Mouse (Mus musculus): ENCODE measurements at regions not wholly inside any gene's neighbourhood (a gene's known extent, or its start where the extent isn't known, plus 50 kb on each side); places are given as distances from the start of the nearest gene placed in this dataset.

- H3K27ac ChIP-seq = no peak overlapping the region
- no peak for ATAC-seq (ENCODE audit: low FRiP score, low read depth)
- no peaks in the 10 kb centered on the region for H3K4me1 ChIP-seq
- H3K9ac ChIP-seq = no peak overlapping the region
- no peaks in the 10 kb centered on the region for H3K27me3 ChIP-seq
- H3K4me3 ChIP-seq = no peak overlapping the region
- no peaks in the 10 kb centered on the region for H3K36me3 ChIP-seq
- 91% methylated on average over 3 of the region's 3 CpGs for WGBS
- no peak overlapping the region for H3K4me2 ChIP-seq (replicated peaks)
- H3K9me3 ChIP-seq = no peaks in the 10 kb centered on the region
Measured at GRCm38 (mm10) chr6:18651319-18651718, 136.7 kb upstream of the Cttnbp2 start.

- ATAC-seq (ENCODE audit: low FRiP score, low read depth) = no peak
- no peak overlapping the region for H3K27ac ChIP-seq
- WGBS = 59% methylated on average over 12 of the region's 12 CpGs
Measured at GRCm38 (mm10) chr6:18652006-18652601, 137.5 kb upstream of the Cttnbp2 start.

DNA sequence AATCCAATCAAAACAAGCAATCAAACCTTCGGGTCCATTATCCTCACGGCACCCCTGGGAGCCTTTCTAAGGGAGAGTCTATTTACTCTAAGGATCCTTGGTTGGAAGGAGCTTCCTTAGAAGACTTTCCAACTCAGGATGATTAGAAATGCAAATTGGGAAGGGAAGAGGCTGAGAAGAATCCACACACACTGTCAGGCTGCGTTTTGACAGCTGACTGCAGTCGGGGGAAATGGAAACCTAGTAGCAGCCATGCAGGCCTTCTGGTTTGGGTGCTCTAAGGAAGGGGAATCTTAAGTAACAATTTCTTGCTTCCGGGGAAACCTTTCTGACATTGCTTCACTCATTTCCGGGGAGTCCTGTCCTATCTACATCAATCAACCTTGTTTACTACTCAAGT lies 139.6 kb upstream of the Cttnbp2 start:
- H3K9ac ChIP-seq = no peak overlapping the region
- WGBS = 63% methylated on average over 6 of the region's 6 CpGs

More at GRCm38 (mm10) chr6:18652006-18652601, 137.5 kb upstream of the Cttnbp2 start:
- Histone ChIP-seq H3K9me3 (no peaks in the 10 kb centered on the region), H3K36me3 (no peaks in the 10 kb centered on the region), H3K4me1 (no peaks in the 10 kb centered on the region), H3K4me3 (no peak overlapping the region), H3K27me3 (no peaks in the 10 kb centered on the region), H3K9ac (no peak overlapping the region), H3K4me2 (replicated peaks) (no peak overlapping the region)

DNA sequence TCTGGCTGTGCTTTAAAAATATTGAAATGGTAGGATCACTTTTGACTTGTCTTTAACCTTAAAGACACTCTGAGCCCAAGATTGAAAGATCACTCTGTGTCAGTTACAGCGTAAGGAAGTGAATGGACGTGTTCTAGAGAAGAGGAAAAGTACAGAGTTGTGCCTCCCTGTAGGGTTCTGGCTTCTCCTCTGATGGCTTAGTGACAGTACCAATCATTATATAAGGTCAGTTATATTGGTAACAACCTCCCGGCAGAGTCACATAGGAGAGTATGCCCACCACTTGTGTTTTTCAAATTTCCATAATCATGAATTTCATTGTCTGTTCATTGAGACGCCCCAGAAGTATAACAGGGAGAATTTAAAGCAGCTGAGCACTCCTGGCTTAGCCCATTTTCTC lies 141.6 kb upstream of the Cttnbp2 start:
- Histone ChIP-seq H3K9ac (no peak overlapping the region), H3K4me2 (replicated peaks) (no peak overlapping the region), H3K27me3 (no peaks in the 10 kb centered on the region), H3K4me3 (no peak overlapping the region), H3K27ac (no peak overlapping the region), H3K9me3 (no peaks in the 10 kb centered on the region), H3K36me3 (no peaks in the 10 kb centered on the region), H3K4me1 (no peaks in the 10 kb centered on the region)
- WGBS = 71% methylated on average over 4 of the region's 4 CpGs
- no peak for ATAC-seq (ENCODE audit: low FRiP score, low read depth)

More for the DNA sequence above, 139.6 kb upstream of the Cttnbp2 start:
- no peak overlapping the region for H3K4me3 ChIP-seq
- H3K27me3 ChIP-seq = no peaks in the 10 kb centered on the region
- H3K36me3 ChIP-seq = no peaks in the 10 kb centered on the region
- no peaks in the 10 kb centered on the region for H3K9me3 ChIP-seq
- H3K4me1 ChIP-seq = no peaks in the 10 kb centered on the region
- ATAC-seq (ENCODE audit: low FRiP score, low read depth) = no peak
- H3K27ac ChIP-seq = no peak overlapping the region
- no peak overlapping the region for H3K4me2 ChIP-seq (replicated peaks)

DNA sequence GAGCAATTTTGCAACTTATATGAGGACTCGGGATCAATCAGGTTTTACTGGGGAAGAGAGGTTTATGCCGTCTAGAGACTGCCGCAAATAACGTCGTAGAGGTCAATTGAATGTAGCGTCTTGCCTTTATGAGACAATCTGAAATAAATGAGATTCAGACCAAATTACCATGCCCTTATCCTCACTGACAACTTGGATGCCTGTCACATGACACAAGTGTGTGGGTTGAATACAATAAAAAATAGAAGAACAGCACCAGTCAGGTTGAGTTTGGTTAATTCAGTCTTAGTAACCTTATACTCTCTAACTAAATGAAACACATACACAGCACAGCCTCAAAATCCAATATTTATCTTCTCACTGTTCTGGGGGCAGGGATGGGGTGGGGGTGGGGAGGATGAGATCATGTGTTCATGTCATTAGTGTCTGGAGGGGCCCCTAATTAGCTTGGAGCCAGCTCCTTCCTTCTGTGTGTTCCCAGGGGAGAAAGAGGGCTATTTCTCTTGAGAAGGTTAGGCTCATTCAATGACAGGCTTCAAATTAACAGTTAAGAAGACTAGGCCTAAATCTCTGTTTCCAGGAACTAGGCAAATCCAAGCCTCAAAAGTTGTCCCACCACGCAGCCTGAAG lies 142.2 kb upstream of the Cttnbp2 start:
- 50% methylated on average over 7 of the region's 7 CpGs for WGBS
- Histone ChIP-seq H3K4me3 (no peak overlapping the region), H3K4me2 (replicated peaks) (no peak overlapping the region)

DNA sequence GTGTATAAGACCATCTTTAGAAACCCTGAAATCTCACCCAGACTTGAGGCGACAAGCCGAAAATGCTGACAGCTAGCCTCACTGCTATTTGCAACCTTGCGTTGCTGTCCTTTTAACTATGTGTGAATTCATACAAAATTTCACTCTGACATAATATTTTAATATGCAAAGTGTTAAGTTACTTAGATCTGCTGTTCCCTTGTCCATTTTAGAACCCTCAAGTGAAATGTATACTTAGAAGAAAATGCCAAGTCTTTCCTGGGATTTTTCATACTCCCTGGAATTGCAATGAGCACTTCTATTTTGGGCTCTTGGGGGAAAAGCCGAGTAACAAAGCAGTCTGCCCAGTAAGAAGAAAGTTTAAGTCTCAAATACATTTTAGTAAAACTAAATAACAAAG lies 150.0 kb upstream of the Cttnbp2 start:
- no peak overlapping the region for H3K27ac ChIP-seq
- no peak for ATAC-seq (ENCODE audit: low FRiP score, low read depth)
- no peaks in the 10 kb centered on the region for H3K27me3 ChIP-seq
- H3K36me3 ChIP-seq = no peaks in the 10 kb centered on the region
- 84% methylated on average over 4 of the region's 4 CpGs for WGBS
- no peak overlapping the region for H3K4me2 ChIP-seq (replicated peaks)
- H3K9me3 ChIP-seq = no peaks in the 10 kb centered on the region
- no peaks in the 10 kb centered on the region for H3K4me1 ChIP-seq
- no peak overlapping the region for H3K9ac ChIP-seq
- no peak overlapping the region for H3K4me3 ChIP-seq

More for the DNA sequence above, 142.2 kb upstream of the Cttnbp2 start:
- Histone ChIP-seq H3K4me1 (no peaks in the 10 kb centered on the region), H3K27ac (no peak overlapping the region), H3K27me3 (no peaks in the 10 kb centered on the region), H3K36me3 (no peaks in the 10 kb centered on the region), H3K9me3 (no peaks in the 10 kb centered on the region), H3K9ac (no peak overlapping the region)
- ATAC-seq (ENCODE audit: low FRiP score, low read depth) = no peak

DNA sequence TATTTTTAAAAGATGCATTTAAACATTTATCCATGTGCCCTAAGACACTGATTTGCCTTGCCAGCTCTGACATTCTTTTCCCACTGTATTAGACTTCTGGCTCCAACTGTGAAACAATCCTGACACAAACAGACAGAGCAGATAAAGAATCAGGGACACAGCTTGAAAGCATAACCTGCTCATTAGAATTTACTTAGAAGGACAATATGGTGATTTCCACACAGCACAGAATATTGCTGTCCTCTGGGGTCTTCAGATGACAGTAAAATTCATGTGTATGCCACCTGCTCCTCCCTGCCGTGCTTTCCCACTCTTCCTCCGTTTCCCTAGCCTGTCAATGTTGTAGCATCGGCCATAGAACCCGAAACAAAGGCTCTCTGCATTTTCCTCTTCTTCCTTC lies 151.3 kb upstream of the Cttnbp2 start:
- H3K9ac ChIP-seq = no peak overlapping the region
- no peak overlapping the region for H3K4me3 ChIP-seq
- WGBS = 74% methylated on average over 4 of the region's 4 CpGs
- H3K27me3 ChIP-seq = no peaks in the 10 kb centered on the region
- ATAC-seq (ENCODE audit: low FRiP score, low read depth) = no peak
- H3K36me3 ChIP-seq = no peaks in the 10 kb centered on the region
- no peaks in the 10 kb centered on the region for H3K4me1 ChIP-seq
- H3K27ac ChIP-seq = no peak overlapping the region
- H3K9me3 ChIP-seq = no peaks in the 10 kb centered on the region
- H3K4me2 ChIP-seq (replicated peaks) = no peak overlapping the region

DNA sequence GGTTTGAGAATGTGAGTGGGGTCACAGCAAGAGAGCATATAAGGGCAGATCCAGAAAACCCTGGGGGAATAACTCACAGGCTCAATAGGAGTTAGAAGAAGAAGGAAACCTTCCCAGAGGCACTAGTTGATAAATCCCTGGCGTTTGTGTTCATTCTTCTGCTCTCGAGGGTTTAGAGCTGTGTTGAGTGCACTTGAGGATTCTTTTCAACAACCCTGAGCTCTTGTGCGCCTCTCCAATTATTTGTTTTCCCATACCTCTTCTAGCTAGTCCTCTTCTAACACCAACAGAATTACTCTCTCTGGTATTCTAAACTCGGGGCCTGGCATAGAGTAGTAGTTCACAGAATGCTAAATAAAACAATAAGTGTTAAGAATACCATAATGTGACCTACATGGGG lies 151.9 kb upstream of the Cttnbp2 start:
- Histone ChIP-seq H3K9ac (no peak overlapping the region), H3K4me1 (no peaks in the 10 kb centered on the region), H3K4me2 (replicated peaks) (no peak overlapping the region), H3K27me3 (no peaks in the 10 kb centered on the region), H3K27ac (no peak overlapping the region), H3K36me3 (no peaks in the 10 kb centered on the region), H3K9me3 (no peaks in the 10 kb centered on the region), H3K4me3 (no peak overlapping the region)
- ATAC-seq (ENCODE audit: low FRiP score, low read depth) = no peak
- WGBS = 73% methylated on average over 4 of the region's 4 CpGs

GRCm38 (mm10) chr6:18670677-18671076 lies 156.0 kb upstream of the Cttnbp2 start:
- no peaks in the 10 kb centered on the region for H3K4me1 ChIP-seq
- no peaks in the 10 kb centered on the region for H3K27me3 ChIP-seq
- 93% methylated on average over 1 of the region's 1 CpGs for WGBS
- no peak overlapping the region for H3K9ac ChIP-seq
- no peak overlapping the region for H3K4me2 ChIP-seq (replicated peaks)
- H3K27ac ChIP-seq = no peak overlapping the region
- H3K9me3 ChIP-seq = no peaks in the 10 kb centered on the region
- H3K36me3 ChIP-seq = no peaks in the 10 kb centered on the region
- ATAC-seq (ENCODE audit: low FRiP score, low read depth) = no peak
- no peak overlapping the region for H3K4me3 ChIP-seq

DNA sequence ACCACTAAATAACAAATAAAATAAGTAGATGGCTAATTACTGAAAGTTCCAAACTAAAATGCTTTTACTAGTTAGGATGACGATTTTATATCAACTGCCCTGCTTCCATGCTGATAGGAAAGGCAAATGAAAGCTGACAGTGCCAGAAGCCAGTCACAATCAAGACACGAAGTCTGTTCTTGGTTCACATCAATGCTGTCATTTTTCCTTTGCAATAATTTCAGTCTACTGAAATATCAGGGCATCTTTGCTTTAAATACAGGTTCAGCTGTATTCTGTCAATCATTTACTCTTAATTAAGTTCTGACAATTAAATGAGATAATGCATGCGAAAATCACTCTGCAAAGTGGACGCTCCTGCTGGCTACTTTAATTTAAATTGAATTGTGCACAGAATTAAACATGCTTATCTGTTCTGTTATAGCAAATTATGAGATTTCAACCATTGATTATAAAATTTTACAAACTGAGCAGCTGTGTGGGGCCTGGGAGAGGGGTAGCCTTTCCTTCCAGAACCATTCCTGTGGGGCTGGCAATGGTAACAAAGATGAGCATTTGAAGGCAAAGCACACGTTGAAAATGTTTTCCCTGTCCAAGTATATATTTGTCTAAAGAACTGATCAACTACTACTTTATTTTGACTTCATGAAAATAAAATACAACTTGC lies 160.1 kb upstream of the Cttnbp2 start:
- no peak overlapping the region for H3K4me3 ChIP-seq
- H3K27ac ChIP-seq = no peak overlapping the region
- H3K36me3 ChIP-seq = no peaks in the 10 kb centered on the region
- H3K27me3 ChIP-seq = no peaks in the 10 kb centered on the region
- H3K4me2 ChIP-seq (replicated peaks) = no peak overlapping the region
- WGBS = 75% methylated on average over 5 of the region's 5 CpGs
- H3K9ac ChIP-seq = no peak overlapping the region
- no peaks in the 10 kb centered on the region for H3K9me3 ChIP-seq
- ATAC-seq (ENCODE audit: low FRiP score, low read depth) = no peak
- no peaks in the 10 kb centered on the region for H3K4me1 ChIP-seq

- Histone ChIP-seq H3K9me3 (no peaks in the 10 kb centered on the region), H3K4me3 (no peak overlapping the region), H3K27me3 (no peaks in the 10 kb centered on the region), H3K9ac (no peak overlapping the region), H3K27ac (no peak overlapping the region), H3K4me1 (peaks cover 3% of the 10 kb centered on the region), H3K4me2 (replicated peaks) (no peak overlapping the region), H3K36me3 (no peaks in the 10 kb centered on the region)
- 82% methylated on average over 4 of the region's 4 CpGs for WGBS
- no peak for ATAC-seq (ENCODE audit: low FRiP score, low read depth)
Measured at GRCm38 (mm10) chr6:18677131-18677530, 162.5 kb upstream of the Cttnbp2 start.

DNA sequence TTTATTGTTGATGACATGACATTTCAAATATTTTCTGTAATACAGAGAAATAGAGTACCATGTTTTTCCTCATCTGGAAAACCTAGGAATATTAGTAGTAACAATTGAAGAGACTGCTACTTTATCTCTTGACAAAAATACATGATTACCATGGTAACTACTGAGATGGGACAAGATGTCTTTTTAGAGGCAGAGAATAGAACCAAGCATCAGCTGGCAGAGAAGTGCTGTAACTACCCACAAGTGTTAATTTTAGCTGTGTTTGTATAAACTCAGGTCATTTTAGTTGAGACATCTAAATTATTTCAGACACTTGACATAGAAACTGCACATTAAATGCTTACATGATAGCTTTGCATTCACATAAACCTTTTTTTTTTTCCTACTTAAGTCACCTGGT lies 166.1 kb upstream of the Cttnbp2 start:
- Histone ChIP-seq H3K9ac (no peak overlapping the region), H3K27me3 (no peaks in the 10 kb centered on the region), H3K4me3 (no peak overlapping the region), H3K27ac (no peak overlapping the region), H3K36me3 (no peaks in the 10 kb centered on the region), H3K4me2 (replicated peaks) (no peak overlapping the region), H3K9me3 (no peaks in the 10 kb centered on the region), H3K4me1 (peaks cover 8% of the 10 kb centered on the region)
- no peak for ATAC-seq (ENCODE audit: low FRiP score, low read depth)

DNA sequence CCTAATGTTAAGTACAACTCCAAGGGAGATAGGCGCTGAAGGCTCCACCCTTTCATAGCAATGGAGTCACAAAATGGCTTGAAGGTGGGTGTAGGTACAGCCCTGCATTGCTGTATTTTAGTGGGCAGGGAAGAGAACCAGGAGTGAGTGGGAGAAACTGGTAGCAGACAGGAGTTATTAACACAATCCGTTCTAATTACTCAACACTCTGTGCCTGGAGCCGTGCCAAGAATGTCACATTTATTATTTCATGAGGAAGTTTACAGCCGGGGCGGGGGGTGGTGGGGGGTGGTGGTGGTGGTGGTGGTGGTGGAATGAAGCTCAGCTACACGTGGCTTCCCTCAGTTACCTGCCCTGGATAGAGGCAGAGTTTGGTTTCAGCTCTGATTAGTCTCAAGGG lies 166.3 kb upstream of the Lsm8 start:
- WGBS = 30% methylated on average over 6 of the region's 6 CpGs
- H3K27me3 ChIP-seq = no peaks in the 10 kb centered on the region
- ATAC-seq (ENCODE audit: low FRiP score, low read depth) = peak; percentile 44; the same call in 1 of the 2 replicates

More for the DNA sequence above, 166.3 kb upstream of the Lsm8 start:
- Histone ChIP-seq H3K9ac (no peak overlapping the region), H3K4me3 (no peak overlapping the region), H3K4me2 (replicated peaks) (no peak overlapping the region), H3K27ac (no peak overlapping the region), H3K4me1 (peaks cover 8% of the 10 kb centered on the region), H3K36me3 (no peaks in the 10 kb centered on the region), H3K9me3 (no peaks in the 10 kb centered on the region)
